12 mouse cellular contexts compared by ENCODE assay signal in the genomic region with DNA sequence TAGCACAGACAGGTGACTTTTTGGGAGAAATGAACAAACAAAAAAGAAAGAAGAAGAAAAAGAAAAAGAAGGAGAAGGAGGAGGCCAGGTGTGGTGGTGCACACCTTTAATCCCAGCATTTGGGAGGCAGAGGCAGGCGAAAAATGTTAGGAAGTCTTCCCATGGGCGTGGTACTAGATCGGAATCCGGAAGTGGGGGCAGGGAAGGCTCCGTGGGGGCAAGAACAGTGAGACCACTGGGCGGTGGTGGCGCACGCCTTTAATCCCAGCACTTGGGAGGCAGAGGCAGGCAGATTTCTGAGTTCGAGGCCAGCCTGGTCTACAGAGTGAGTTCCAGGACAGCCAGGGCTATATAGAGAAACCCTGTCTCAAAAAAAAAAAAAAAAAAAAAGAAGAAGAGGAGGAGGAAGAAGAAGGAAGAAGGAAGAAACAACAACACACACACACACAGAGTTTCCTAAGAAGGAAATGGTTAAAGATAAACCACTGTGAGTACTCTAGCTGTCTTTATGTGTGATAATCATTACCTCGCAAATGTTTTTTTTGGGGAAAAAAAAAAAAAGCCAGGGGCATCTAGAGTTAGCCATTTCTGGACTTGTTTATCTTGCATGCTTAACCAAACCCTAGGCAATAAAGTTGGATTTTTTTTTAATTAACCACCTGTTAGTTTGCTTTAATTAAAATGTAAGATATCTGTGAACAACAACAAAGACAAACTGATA.
"Had no signal": no experiment of that assay in that cellular context is flagged by ENCODE, and none has a peak within 500 bp of the region (broad histone marks: within the 10 kb centered on the region; RNA-seq: fewer than 3 reads in every experiment).

No protein-coding gene starts in this region.

- DNase-seq: kidney, postnatal 10 days; kidney, postnatal 36 days; layer of hippocampus, postnatal 36 days; left cerebral cortex, postnatal 4 days; liver, postnatal 0 days; lung, embryonic 14.5 days; retina, postnatal 1 day; thymus, adult 2 months; thymus, postnatal 14 days; thymus, postnatal 4 days had no signal

- ATAC-seq: liver, postnatal 0 days; lung, postnatal 0 days; midbrain, embryonic 15.5 days had no signal
